Mouse (Mus musculus): ENCODE data around the gene Spata21.
A peak's percentile ranks its signal among the peaks of the same experiment; 100 is the strongest.

The Spata21 gene

DNA sequence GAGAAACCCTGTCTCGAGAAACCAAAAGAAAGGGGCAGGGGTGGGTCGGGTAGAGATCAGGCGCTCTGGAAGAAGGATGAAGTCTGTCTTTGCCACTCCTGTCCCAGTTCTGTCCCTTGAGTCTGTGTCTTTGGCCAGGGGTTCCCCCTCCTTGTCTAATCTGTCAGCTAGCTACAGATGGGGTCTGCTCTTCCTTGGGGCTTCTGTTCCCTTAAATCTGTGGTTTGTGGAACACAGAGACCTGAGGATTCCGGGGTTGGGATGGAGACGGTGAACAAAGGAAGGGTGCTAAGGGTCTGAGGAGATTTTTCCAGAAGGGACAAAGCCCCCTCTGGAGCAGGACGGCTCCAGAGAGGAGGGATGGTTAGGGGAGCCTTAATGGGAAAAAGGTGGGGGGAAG lies at the start of gene Spata21:
Gene Spata21, plus strand, starts transcription at position 301 of the 400 bp plus-strand sequence.
- no peak for DNase-seq (ENCODE audit: low spot score in 2 of 2)

DNA sequence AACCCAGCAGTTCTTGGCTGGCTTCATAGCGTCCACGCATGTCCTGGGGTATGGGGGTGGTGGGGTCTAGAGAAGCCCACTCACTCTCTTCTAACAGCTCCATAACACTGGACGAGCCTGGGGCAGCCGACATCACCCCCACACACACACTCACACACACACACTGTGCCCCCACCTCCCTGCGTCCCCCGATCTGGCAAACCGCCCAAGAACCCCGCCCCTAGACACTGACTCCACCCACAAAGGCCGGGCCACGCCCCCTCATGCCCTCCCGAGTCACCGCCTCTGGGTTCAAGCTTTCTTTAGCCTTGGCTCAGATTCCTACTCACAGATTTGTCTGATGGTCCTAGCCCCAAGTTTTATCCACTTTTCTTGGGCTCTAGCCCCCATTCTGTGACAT lies 47.0 kb upstream of the Spata21 start:
- no peak for DNase-seq (ENCODE audit: low spot score in 2 of 2)

GRCm38 (mm10) chr4:141044816-141045215 lies 43.3 kb upstream of the Spata21 start:
- peak in 1 of 2 experiments; percentile 62 for DNase-seq (ENCODE audit: low spot score in 2 of 2)

- DNase-seq (ENCODE audit: low spot score in 2 of 2) = no peak
Measured at GRCm38 (mm10) chr4:141048810-141049475, 39.2 kb upstream of the Spata21 start.

GRCm38 (mm10) chr4:141049476-141049835 lies 38.7 kb upstream of the Spata21 start:
- DNase-seq (ENCODE audit: low spot score in 2 of 2) = peak; percentile 65 to 71

DNA sequence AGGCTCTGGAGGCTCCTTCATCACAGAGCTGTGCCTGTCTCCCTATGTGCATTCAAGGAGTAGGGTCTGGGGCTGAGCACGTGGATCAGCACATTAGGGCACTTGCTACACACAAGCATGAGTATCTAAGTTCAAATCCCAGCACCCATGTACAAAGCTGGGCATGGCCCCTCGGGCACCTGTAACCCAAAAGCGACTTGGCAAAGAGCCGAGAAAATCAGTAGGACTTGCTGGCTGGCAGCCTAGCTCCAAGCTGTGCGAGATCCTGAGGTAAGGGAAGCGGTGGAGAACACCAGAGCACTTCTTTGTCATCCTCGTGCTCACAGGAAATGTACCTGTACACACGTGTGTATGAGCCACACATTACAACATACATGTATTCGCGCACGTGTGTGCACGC lies 35.7 kb upstream of the Spata21 start:
- no peak for DNase-seq (ENCODE audit: low spot score in 2 of 2)

- DNase-seq (ENCODE audit: low spot score in 2 of 2) = no peak
Measured at GRCm38 (mm10) chr4:141053138-141053537, 35.0 kb upstream of the Spata21 start.

DNA sequence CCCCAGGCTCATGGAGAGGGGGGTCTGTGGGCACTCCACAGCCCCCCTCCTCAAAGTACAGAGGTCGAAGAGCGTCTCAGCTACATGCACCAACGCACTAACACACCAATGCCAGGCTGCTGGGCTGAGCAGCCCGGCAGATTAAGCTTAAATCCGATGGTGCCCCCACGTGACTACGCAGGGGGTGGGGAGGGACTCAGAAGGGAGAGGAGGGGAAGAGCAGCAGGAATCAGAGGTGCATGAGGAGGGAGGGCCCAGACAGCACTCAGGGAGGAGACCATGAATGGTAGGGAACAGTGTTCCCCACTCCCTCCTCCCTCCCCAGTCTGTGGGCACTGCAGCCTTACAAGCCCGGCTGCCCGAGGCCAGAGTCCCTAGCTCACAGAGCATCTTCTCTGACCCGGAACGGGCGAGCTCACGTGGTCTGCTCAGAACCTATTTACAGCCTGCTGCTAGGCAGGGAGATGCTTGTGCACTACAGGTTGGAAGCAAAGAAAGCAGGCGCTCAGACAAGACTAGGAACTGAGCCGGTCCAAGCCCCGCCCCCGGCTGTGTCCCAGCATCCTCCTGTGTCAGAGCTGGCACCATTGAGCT lies 34.5 kb upstream of the Spata21 start:
- peak; percentile 70 to 82 for DNase-seq (ENCODE audit: low spot score in 2 of 2)

DNA sequence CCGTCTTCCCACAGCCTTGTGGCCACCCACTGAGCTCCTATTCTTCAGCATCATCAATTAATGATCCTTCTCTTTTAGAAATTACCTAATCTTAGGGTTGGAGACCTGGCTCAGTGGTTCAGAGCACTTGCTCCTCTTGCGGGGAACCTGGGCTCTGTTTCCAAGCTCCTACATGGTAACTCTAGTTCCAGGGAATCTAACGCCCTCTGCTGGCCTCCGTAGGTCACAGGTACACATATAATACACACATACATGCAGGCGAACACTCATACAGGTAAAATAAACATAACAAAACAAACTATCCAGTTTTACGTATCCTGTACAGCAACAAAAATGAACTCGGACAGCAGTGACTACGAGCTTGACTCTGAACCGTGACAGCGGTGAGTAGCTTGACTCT lies 31.2 kb upstream of the Spata21 start:
- no peak for DNase-seq (ENCODE audit: low spot score in 2 of 2)

- no peak for DNase-seq (ENCODE audit: low spot score in 2 of 2)
Measured at GRCm38 (mm10) chr4:141058835-141059234, 29.3 kb upstream of the Spata21 start.

GRCm38 (mm10) chr4:141059616-141060425 lies 28.3 kb upstream of the Spata21 start:
- DNase-seq (ENCODE audit: low spot score in 2 of 2) = no peak

DNA sequence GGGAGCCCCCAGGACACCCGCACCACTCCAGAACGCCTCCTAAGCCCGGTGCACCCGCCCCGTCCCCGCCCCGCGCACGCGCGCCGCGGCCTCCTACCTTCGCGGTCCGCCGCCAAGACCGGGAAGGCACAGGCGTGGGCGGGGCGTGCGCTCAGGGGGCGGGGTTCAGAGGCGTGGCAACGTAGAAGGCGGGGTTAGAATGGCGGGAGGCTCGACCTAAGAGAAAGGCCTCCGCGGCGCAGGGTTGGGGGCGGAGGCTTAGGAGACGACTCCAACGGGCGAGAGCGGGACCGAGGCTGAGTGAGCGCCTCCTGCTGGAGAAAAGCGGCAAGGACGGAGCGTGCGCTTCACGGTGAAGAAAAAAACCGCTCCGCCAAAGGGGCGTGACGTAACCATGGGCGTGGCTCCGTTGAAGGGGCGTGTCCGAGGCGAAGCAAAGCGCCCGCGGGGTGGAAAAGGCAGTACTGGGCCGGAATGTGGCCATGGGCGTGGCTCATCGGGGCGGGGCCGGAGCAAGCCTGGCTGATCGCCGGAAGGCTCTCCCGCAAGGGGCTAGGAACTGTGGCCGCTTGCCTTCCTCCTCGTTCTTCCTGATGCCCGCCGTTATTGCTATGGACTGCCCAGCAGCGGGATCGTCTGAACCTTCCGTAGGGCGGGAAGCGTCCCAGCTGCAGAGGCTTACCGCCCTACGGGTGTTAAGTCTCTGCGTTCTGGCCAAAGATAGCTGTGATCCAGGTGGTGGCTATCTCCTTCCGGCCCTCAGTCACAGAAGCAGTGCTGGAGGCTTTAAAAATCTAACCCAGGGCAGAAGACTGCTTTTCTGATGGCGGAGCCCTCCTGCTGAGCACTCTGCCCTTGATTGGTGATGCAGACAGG lies 27.5 kb upstream of the Spata21 start, which contains the start of gene Crocc:
Gene Crocc, minus strand, starts transcription at position 125 of the 876 bp plus-strand sequence.
- peak; percentile 94 to 99 for DNase-seq (ENCODE audit: low spot score in 2 of 2)

- DNase-seq (ENCODE audit: low spot score in 2 of 2) = no peak
Measured at GRCm38 (mm10) chr4:141064104-141064659, 24.0 kb upstream of the Spata21 start.

GRCm38 (mm10) chr4:141065123-141065522 lies 23.0 kb upstream of the Spata21 start:
- peak; percentile 72 to 77 for DNase-seq (ENCODE audit: low spot score in 2 of 2)

DNA sequence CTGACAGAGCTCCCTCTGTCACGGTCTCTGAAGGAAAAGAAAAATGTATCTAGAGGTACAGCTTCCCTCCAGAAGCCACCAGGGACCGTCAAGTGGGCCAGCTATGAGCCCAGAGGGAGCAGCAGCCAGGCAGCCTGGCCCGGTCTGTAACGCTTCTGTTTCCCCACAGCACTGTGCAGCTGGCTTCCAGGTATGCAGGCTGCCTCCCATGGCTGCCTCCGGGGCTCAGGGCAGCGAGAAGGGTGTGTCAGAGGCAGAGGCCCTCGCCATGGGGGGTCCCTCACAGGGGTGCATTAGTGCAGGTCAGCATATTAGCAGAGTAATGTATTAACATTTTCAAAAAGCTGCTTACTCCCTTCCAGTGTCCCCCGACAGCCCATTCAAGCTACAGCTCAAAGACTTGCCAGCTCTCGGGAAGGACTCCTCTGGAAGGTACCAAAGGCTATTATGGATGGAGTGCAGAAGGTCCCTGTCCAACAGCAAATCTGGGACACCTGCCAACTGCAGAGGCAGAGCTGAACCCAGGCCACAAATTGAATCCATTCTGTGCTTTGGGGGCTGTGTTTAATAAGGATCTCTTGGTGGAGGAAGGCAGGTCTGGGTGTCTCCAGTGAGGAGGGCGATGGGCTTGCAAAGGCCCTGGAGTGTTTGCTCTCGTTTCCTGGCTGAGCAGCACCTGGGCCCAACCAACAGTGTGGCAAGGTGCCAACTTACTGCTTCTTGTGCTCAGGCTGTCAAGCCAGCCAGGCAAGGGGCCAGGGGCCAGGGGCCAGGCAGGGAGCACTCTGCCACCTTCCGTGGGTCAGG lies 21.2 kb upstream of the Spata21 start:
- DNase-seq (ENCODE audit: low spot score in 2 of 2) = no peak

GRCm38 (mm10) chr4:141067516-141068046 lies 20.6 kb upstream of the Spata21 start:
- no peak for DNase-seq (ENCODE audit: low spot score in 2 of 2)

- DNase-seq (ENCODE audit: low spot score in 2 of 2) = no peak
Measured at GRCm38 (mm10) chr4:141068655-141069054, 19.5 kb upstream of the Spata21 start.

DNA sequence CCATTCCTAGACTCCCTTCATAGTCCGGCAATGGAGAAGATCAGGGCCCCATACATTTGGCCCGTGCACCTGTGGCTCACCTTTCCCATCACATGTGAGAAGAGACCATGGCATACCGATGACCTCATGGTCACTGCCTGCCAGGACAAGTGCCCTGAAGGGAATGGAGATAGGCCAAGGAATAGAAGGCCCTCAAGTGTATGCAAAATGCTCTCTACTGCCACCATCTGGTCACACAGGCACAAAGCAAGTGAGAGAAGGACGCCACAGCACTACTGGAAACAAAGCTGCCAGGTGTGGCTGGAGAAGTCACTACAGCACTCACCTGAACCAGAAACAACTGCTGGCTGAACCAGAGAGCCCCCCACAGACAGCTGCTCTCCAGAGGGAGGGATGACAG lies 18.4 kb upstream of the Spata21 start:
- DNase-seq (ENCODE audit: low spot score in 2 of 2) = no peak

DNA sequence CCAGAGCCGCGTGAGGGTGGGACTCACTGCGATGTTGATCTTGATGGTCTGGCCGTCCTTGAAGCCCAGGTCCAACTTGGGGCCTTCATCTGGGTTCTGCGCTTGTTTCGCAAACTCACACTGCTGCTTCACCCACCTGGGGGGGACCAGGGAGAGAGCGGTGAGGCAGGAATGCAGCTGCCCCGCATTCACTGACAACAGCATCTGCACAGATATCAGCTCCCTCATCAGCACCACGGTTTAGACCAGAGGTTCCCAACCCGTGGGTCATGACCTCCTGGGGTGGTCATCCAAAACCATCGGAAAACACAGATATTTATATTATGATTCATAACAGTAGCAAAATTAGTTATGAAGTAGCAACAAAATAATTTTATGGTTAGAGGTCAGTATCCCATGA lies 15.6 kb upstream of the Spata21 start:
- DNase-seq (ENCODE audit: low spot score in 2 of 2) = no peak

- DNase-seq (ENCODE audit: low spot score in 2 of 2) = no peak
Measured at GRCm38 (mm10) chr4:141073661-141074060, 14.5 kb upstream of the Spata21 start.

All from frontal cortex, postnatal 10 days (tissue).